Mouse (Mus musculus) adrenal gland, adult 18-20 months (tissue): ENCODE results near the gene Amdhd1. TPM values are rescaled to one million over a fixed set of nuclear protein-coding genes. Genes with fewer than 3 reads are reported as not detected.

Source experiments
- DNase-seq, 2 experiments: peaks; one replicate each; pipeline ENCODE4 v3.0.0; 2021 to 2022; ENCODE audit warnings: low spot score in 2 of 2
- total RNA-seq, 2 experiments: library from RNA; stranded (reverse); gene quantifications; 1 replicate in 1 of 2; 2 replicates in 1 of 2; pipeline ENCODE4 v1.2.3; 2021

Gene Amdhd1
- total RNA-seq, 2 experiments from 2014 or later = not detected

DNA sequence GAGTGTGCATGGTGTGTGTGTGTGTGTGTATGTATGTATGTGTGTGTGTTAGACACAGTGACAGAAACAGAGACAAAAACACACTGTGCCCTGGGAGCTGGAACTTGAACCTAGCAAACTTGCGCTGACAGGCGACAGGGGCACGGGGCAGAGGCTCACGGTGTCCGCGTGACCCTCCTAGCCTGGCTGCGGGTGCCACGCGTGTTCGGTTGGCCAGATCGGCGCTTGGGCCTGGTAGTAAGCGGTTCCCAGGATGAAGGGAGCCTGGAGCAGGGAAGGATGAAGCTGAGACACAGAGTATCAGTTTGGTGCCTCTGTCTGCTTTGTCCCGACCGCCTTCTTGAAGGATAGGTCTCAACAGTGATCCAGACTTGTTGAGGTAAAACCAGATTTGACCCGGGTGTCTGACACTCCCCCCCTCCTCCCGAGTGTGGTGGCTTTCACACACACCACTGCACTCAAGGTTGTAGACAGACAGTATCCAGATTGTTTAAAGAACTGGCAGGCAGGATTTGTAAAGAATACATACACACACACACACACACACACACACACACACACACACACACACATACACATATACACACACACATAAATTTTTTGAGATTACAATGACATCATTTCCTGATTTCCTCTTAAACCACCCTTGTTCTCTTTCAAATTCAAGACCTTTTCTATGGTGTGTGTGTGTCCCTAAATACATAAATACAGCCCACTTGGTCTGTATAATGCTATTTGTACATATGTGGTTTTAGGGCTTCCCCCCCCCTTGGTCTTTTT, 788 bp upstream of the Amdhd1 start, which contains the start of gene Ccdc38:
Gene Ccdc38, plus strand, starts transcription at position 202 of the 780 bp plus-strand sequence.
- DNase-seq = no peak

GRCm38 (mm10) chr10:93538818-93539217, 1.0 kb downstream of the Amdhd1 start:
- DNase-seq = no peak

GRCm38 (mm10) chr10:93538287-93538686, 1.5 kb downstream of the Amdhd1 start:
- DNase-seq = no peak

- no peak for DNase-seq
These were observed 14.5 kb downstream of the Amdhd1 start for GRCm38 (mm10) chr10:93525329-93525728.

DNA sequence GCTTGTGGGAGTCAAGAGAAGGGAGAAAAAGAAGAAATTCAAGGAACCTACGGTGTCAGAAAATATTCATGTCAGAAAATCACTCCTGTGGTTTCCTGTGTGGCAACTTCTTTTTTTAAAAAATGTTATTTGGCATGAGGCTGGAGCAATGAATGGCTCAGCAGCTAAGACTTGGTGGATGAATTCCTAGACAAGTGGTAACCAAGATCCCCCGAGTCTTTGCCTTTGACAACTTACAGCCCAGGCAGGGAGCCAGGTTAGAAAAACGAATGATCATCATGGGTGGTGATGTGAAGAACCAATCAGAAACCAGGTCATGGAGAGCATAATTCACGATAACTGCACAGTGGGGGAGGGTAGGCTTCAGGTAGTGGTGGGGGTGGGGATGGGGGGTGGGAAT, 18.8 kb downstream of the Amdhd1 start:
- DNase-seq = no peak

DNA sequence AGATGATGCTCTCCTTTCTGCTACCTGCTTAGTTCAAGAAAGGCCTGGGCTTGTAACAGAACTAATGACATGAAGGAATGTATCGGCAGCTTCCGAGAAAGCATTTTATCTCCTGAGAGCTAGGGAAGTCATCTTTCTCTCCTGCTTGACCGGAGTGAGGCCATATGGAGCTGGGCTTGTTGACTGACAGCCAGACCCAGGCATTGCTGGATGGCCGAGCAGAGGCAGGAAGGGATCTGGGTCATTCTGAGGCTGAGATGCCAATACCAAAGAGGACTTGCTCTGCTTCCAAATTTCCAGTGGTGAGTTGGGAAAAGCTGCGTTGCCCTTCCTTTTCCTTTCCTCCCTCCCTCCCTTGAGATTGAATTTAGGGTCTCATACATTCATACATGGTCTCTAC, 20.1 kb downstream of the Amdhd1 start:
- no peak for DNase-seq

- DNase-seq = no peak
These were observed 20.7 kb downstream of the Amdhd1 start for GRCm38 (mm10) chr10:93519159-93519558.

- DNase-seq = no peak
These were observed 21.2 kb downstream of the Amdhd1 start for GRCm38 (mm10) chr10:93518620-93519019.

DNA sequence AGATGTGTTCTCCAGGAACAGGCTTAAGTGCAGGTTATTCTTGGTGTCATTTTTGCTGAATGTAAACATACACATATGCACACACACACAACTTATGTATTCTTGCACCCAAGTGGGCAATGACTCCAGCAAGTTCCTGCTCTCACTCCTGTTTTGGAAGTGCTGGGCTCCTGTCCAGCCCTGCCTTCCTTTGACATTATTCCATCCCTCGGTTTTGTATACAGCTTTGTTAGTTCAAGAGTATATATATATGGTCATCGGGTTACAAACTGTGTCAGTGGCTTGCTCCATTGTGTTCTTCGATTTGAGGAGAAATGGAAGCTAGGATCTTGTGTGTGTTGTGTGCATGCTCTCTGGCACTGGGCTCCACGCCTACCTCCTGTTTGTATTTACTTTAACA, 21.6 kb downstream of the Amdhd1 start:
- no peak for DNase-seq

DNA sequence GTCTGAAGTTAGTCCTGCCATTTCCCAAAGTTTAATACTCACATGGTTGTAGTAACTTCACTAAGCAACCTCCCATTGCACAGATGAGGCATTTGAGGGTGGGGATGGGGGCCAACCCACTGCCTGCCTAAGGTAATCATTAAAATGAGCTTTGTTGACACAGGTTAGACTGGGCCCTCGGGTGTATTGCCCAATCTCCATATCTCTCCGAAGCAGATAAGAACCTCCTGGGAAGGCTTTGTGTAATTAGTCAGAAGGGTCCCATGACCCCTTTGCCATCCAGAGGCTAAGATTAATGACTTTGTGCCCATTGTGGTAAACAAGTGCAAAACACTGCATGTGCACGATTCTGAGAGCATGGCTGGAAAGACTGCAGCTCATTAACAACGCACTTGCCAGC, 22.1 kb downstream of the Amdhd1 start:
- no peak for DNase-seq

DNA sequence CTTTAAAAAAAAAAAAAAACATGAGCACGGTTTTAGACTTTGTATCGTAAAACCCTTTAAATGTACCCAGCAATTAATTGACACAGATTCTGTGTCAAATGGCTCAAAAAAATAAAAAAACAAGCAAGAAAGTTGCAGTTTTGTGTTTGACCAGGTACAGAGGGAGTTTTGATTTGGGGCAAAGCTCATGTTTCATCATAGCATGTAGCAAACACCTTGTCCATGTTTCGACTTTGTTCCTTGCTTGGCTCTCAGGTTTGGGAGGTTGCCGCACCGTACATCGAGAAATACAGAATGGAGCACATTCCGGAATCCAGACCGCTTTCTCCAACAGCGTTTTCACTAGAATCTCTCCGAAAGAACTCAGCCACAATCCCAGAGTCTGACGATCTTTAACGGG, 23.9 kb downstream of the Amdhd1 start:
- DNase-seq = no peak

GRCm38 (mm10) chr10:93515419-93515818, 24.4 kb downstream of the Amdhd1 start:
- no peak for DNase-seq

GRCm38 (mm10) chr10:93509532-93510153, 30.2 kb downstream of the Amdhd1 start:
- no peak for DNase-seq

DNA sequence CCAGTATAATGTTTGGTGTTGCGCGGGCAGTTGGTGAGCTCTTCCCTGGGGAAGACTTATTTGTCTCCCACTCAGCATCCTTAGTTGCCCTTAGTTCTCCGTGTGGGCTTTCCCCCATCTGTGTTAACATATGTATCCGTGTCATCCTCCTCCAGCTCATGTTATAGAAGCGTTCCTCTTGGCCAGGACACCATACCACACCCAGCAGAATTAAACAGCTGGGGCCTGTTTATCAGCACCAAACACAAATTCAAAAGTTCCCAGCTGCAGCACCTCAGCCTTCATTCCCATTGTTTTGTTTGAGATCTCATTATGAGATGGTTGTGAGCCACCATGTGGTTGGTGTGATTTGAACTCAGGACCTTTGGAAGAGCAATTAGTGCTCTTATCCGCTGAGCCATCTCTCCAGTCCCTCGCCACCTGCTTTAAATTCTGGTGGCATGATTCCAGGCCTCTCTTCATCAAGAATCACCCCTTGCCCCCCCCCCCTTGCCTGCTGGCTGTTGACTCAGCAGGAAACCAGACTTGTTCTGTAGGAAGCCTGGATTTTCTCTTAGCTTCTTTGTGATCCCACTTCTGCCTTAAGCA, 31.4 kb downstream of the Amdhd1 start:
- no peak for DNase-seq

- DNase-seq = no peak
These were observed 38.5 kb downstream of the Amdhd1 start for GRCm38 (mm10) chr10:93501346-93501745.

DNA sequence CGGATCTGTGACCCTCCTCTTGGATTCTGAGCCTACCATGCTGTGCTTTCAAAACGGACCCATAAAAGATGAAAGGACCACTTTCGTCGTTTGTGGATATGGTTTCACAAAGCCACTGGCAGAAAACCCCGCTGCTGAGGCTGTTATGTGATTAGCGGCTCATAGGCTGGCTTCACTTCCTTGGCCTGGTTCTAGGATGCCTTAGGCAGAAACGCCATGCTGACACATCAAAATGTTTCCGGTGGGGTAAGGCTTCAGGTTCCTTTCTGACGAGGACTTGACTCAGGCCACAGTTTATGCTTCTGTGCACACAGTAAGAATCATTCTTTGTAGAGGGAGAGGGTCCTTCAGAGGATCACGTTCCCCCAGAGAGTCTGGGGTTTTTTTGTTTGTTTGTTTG, 39.0 kb downstream of the Amdhd1 start:
- no peak for DNase-seq

DNA sequence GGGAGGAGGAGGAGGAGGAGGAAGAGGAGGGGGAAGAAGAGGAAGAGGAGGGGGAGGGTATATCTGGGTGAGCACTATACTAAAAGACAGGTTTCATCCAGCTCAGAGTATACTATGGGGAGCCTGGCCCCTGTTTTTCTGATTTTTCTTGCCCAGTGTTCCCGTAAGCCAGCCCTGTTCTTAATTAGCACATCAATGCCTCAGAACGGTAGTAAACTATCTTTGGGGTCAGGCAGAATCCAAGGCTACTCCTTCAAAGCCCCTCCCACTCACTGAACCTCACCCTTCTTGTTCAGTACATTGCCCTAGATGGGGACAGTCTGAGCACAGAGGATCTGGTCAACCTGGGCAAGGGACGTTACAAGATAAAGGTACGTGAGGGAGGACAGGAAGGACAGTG, 49.4 kb downstream of the Amdhd1 start:
- no peak for DNase-seq

GRCm38 (mm10) chr10:93488828-93489226, 51.0 kb downstream of the Amdhd1 start:
- DNase-seq = no peak

- DNase-seq = no peak
These were observed 51.6 kb downstream of the Amdhd1 start, which contains the start of gene Hal for GRCm38 (mm10) chr10:93488066-93488827. Gene Hal, plus strand, starts transcription at chr10:93488768.

DNA sequence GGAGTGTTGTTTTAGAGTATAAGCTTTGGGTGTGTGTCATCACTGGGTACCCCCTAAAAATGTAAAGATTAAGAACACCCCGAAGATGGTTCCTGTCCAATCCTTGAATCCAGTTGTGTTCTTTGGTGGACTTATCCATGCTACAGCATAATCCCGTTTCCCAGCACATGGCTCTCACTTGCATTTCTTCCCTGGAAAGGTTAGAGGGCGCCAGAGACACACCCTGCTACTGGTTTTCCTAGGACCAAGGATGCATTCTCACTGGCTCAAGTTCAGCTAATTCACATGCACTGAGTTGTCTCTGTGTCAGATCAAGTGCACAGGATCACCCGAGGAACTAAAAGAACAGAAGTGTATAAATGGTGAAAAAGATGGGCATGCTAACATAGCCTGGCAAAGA, 53.2 kb downstream of the Amdhd1 start:
- DNase-seq = no peak

GRCm38 (mm10) chr10:93485055-93485691, 54.7 kb downstream of the Amdhd1 start:
- peak; percentile 18 to 32 for DNase-seq
